Mouse (Mus musculus) embryonic facial prominence, embryonic 11.5 days (tissue): ENCODE data around the gene Ncoa1. TPM values are rescaled to one million over a fixed set of nuclear protein-coding genes. Genes with fewer than 3 reads are reported as not detected.

Experiments
- ATAC-seq: fragments of 200-750 bp; cut with Nextera tagmentation; replicated peaks from 2 replicates; pipeline ENCODE4 v1.8.0; 2017; ENCODE audit warnings: low read depth; ENCODE audit not compliant: insufficient number of reproducible peaks, low FRiP score, low TSS enrichment
- DNase-seq: peaks from one replicate; pipeline ENCODE4 v3.0.0-alpha.2; 2015; ENCODE audit warnings: low spot score
- H3K27ac ChIP-seq: fragments of 300-500 bp; sonication (generic); replicated peaks from 2 replicates; pipeline ENCODE4 v1.5.1; 2014; ENCODE audit warnings: mild to moderate bottlenecking, low read depth, low read length, control low read depth
- H3K27me3 ChIP-seq: fragments of 300-500 bp; sonication (generic); 2 replicates; pipeline ENCODE4 v1.6.1; 2014; ENCODE audit warnings: mild to moderate bottlenecking, low read length, moderate library complexity, mixed read lengths; ENCODE audit not compliant: control insufficient read depth, insufficient read depth
- H3K36me3 ChIP-seq: fragments of 300-500 bp; sonication (generic); replicated peaks from 2 replicates; pipeline ENCODE4 v1.6.1; 2014; ENCODE audit warnings: low read depth, mild to moderate bottlenecking, low read length, moderate library complexity, mixed read lengths; ENCODE audit not compliant: control insufficient read depth, insufficient read depth
- H3K4me1 ChIP-seq: fragments of 300-500 bp; sonication (generic); 2 replicates; pipeline ENCODE4 v1.6.1; 2014; ENCODE audit warnings: low read length, mixed read lengths; ENCODE audit not compliant: control insufficient read depth, insufficient read depth
- H3K4me2 ChIP-seq: fragments of 300-500 bp; sonication (generic); 2 replicates; pipeline ENCODE4 v1.6.1; 2014; ENCODE audit warnings: low read depth, mild to moderate bottlenecking, control low read depth, low read length, moderate library complexity
- H3K4me3 ChIP-seq: fragments of 300-500 bp; sonication (generic); 2 replicates; pipeline ENCODE4 v1.5.1; 2014; ENCODE audit warnings: low read depth, low read length, control low read depth
- H3K9ac ChIP-seq: fragments of 300-500 bp; sonication (generic); replicated peaks from 2 replicates; pipeline ENCODE4 v1.6.1; 2014; ENCODE audit warnings: mild to moderate bottlenecking, control low read depth, low read length
- H3K9me3 ChIP-seq: fragments of 300-500 bp; sonication (generic); replicated peaks from 2 replicates; pipeline ENCODE4 v1.6.1; 2016; ENCODE audit warnings: mild to moderate bottlenecking, low read length, inconsistent platforms, mixed read lengths; ENCODE audit not compliant: control insufficient read depth
- WGBS: fragments of 180-500 bp; shearing (Covaris S2); extraction: QIAGEN DNeasy Blood & Tissue Kit; methylation state at CpG from one replicate; pipeline ENCODE4 v1.1.7; 2014; 5-methylcytosine and 5-hydroxymethylcytosine counted together
- polyA plus RNA-seq: library from polyadenylated mRNA; unstranded; fragments of >200 nt; fragmentation: Nextera tagmentation; extraction: Ambion mirVana; gene quantifications from 2 replicates; pipeline ENCODE4 v1.2.1, GENCODE M21; 2014

The Ncoa1 gene
- polyA plus RNA-seq, 1 experiment from 2014 or later, result 7.8 TPM

DNA sequence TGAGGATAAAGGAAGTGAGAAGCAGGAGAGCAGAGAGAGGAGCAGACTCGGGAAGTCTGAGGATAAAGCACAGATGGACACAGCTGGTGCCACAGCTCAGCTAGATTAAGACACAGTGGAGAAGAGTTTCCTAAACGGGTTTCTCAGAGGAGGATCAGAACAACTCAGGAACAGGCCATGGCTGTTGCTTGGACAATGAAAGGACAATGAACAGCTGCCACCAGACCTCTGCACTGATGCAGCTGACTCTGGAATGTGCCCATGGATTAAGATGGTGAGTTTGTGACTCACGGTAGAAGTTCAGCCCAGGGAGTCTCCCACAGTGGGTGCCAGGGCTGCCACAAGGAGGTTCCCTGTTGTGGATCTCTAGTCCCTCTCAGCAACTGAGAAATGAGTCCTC is 191.8 kb downstream of the Ncoa1 start:
- H3K4me3 ChIP-seq, result no peak overlapping the region
- no peaks in the 10 kb centered on the region for H3K36me3 ChIP-seq
- H3K4me2 ChIP-seq, result no peak overlapping the region
- no peak overlapping the region for H3K9ac ChIP-seq
- H3K4me1 ChIP-seq, result no peaks in the 10 kb centered on the region
- H3K27me3 ChIP-seq, result no peaks in the 10 kb centered on the region
- 53% methylated on average over 3 of the region's 3 CpGs for WGBS
- no peak overlapping the region for H3K27ac ChIP-seq
- DNase-seq (no peak), ATAC-seq (no peak)
- no peaks in the 10 kb centered on the region for H3K9me3 ChIP-seq

DNA sequence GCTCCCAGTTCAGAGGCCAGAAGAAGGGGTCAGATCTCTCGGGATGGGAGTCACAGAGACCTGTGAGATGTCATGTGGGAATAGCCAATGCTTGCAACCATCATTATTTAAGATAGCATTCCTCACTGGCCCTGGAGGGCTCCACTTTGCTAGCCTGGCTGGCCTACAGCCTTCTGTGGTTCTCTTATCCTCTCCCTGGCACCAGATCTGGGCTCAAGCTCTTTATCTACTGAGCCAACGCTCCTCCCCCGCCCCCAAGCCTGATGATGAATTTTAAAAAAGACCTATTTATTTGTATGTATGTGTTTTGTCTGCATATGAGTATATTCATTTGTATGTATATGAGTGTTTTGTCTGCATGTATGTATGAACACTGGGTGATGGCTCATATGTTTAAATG is 197.1 kb downstream of the Ncoa1 start:
- Histone ChIP-seq H3K36me3 (no peaks in the 10 kb centered on the region), H3K4me2 (no peak overlapping the region), H3K4me3 (no peak overlapping the region), H3K4me1 (no peaks in the 10 kb centered on the region), H3K27ac (no peak overlapping the region), H3K9me3 (no peaks in the 10 kb centered on the region), H3K9ac (no peak overlapping the region), H3K27me3 (no peaks in the 10 kb centered on the region)
- no peak for DNase-seq
- no peak for ATAC-seq
- WGBS, result 91% methylated on average over 3 of the region's 3 CpGs

DNA sequence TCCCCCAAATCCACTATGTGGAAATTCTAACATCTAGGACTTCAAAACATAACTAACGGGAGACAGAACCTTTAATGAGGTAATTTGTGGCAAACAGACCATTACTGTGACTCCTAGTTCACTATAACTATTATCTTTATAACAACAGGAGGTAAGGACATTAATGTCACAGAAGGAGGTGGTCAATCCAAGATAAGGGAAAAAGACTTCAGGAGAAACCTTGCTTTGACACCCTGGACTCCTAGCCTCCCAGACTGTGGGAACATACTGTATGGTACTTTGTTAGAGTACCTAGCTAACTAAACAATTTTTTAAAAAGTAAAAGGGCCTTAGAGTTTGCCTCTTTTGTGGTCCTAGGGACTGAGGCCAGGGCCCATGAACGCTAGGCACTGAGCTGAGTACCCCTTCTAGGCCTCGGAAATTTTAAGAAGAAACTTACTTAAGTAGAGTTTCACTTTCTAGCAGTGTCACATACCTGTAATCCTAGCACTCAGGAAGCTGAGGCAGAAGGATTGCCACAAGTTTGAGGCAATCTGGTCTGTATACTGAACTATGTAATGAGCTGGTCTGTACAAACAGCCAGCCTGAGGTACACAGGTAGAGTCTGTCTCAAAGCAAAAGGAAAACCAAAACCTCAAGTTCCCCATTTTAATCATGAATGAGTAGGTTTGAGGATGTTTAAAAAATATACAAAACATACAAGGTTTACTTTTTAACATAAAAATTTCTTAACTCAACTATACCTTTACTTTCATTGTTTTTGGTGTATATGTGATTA is 197.8 kb downstream of the Ncoa1 start:
- no peak overlapping the region for H3K27ac ChIP-seq
- H3K4me2 ChIP-seq, result no peak overlapping the region
- no peaks in the 10 kb centered on the region for H3K36me3 ChIP-seq
- H3K27me3 ChIP-seq, result no peaks in the 10 kb centered on the region
- H3K9me3 ChIP-seq, result no peaks in the 10 kb centered on the region
- 84% methylated on average over 3 of the region's 3 CpGs for WGBS
- no peak overlapping the region for H3K9ac ChIP-seq
- ATAC-seq (no peak), DNase-seq (no peak)
- H3K4me3 ChIP-seq, result no peak overlapping the region
- no peaks in the 10 kb centered on the region for H3K4me1 ChIP-seq

DNA sequence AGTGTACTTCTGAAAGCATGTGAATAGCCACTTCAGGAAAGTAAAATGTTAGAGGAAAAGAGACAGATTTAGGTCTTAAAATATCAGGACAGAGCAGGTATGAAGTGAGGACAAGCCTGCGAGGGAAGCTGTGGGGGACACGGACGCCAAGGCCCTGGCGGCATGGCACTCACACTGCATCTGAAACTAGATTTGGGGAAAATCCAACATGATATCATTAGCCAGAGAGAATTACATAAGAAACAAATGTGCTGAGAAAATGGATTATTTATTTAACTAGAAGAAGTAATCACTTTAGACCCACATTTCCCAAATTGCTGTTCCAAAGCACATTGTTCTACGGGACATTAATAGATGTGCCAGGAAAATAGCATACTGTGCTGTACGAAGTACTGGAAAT is 205.9 kb downstream of the Ncoa1 start:
- WGBS, result 91% methylated on average over 6 of the region's 6 CpGs
- ATAC-seq (no peak), DNase-seq (no peak)
- no peak overlapping the region for H3K4me3 ChIP-seq
- no peak overlapping the region for H3K4me2 ChIP-seq
- H3K27ac ChIP-seq, result no peak overlapping the region
- H3K27me3 ChIP-seq, result no peaks in the 10 kb centered on the region
- H3K36me3 ChIP-seq, result no peaks in the 10 kb centered on the region
- no peaks in the 10 kb centered on the region for H3K9me3 ChIP-seq
- no peaks in the 10 kb centered on the region for H3K4me1 ChIP-seq
- H3K9ac ChIP-seq, result no peak overlapping the region

DNA sequence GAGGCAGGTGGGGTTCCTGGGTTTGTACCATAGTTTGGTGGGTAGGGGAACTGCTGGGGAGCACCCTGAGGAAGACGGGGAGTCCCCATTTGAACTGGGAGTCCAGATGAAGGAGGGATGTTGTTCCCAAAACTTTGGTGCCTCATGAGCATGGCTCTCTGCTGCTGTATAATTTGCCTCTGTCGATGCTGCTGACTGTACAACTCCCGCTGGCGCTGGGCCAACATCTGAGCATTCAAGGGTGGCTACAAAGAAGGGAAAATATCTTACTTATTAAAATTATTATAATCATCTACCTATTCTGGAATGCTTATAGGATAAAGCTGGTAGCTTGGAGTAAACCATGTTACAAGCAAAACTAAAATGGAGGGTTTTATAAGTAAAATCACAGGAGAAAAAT is 209.2 kb downstream of the Ncoa1 start:
- WGBS, result 95% methylated on average over 4 of the region's 4 CpGs

DNA sequence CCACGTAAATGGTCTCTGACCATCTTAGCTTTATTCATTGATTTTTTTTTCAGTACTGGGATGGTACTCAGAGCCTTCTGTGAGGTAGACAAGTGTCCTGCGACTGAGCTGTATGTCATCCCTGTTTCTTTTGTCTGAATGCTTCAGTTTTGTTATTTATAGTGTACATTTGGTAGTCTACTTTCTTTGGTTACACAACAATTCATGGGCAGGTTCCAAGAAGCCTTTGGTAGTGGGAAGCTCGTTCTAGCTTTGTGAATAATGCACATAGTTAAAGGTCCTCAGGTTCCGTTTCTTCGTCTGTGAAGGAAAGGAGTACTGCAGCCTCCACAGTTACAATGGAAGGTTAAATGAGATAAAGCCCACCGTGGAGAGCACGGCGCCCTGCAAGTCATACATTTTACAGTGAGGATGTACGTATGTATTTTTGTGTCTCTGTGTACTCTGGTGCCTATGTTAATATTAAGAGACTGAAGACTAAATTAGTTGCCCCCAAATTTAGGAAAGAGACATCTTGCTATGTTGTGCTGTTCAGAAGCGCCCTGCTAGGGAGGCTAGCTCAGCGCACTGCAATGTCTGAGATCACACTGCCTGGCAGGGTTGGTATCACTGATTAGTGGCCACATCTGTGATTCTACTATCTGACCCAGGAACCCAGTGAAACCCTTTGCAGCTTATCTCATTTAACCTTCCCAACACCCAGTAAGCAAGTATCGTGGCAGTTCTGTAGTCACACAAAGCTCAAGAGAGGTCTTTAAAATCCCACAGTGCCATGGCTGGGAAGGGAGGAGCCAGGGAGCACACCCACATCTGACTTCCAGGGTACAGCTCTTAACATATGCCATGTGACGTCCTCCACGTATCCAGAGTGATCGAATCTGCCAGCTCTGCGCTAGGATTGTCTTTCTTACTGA is 224.0 kb downstream of the Ncoa1 start:
- H3K9ac ChIP-seq, result no peak overlapping the region
- H3K4me1 ChIP-seq, result no peaks in the 10 kb centered on the region
- 90% methylated on average over 16 of the region's 16 CpGs for WGBS
- no peaks in the 10 kb centered on the region for H3K9me3 ChIP-seq
- DNase-seq (no peak), ATAC-seq (no peak)
- no peaks in the 10 kb centered on the region for H3K27me3 ChIP-seq
- no peak overlapping the region for H3K27ac ChIP-seq
- no peaks in the 10 kb centered on the region for H3K36me3 ChIP-seq
- no peak overlapping the region for H3K4me3 ChIP-seq
- no peak overlapping the region for H3K4me2 ChIP-seq

More for the DNA sequence above, 209.2 kb downstream of the Ncoa1 start:
- Histone ChIP-seq H3K27me3 (no peaks in the 10 kb centered on the region), H3K9ac (no peak overlapping the region), H3K27ac (no peak overlapping the region), H3K9me3 (no peaks in the 10 kb centered on the region), H3K4me3 (no peak overlapping the region), H3K36me3 (no peaks in the 10 kb centered on the region), H3K4me2 (no peak overlapping the region), H3K4me1 (no peaks in the 10 kb centered on the region)
- DNase-seq (no peak), ATAC-seq (no peak)

DNA sequence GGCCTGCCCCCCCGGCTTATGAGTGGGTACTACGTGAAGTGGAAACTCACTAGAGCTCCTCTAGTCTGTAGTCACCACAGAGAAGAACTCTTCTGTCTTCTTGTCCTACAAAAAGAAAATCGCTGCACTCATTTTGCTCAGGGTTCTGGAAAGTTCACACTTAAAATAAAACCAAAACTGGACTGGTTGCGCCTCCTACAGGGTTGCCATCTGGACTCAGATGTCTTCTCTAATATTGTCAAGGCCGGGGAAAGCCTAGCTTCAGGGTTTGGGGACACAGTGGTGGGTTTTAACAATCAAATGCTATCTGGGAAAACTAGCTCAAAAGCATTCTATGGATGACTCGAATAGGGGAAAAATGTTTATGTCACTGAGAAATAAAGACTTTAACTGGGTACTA is 227.2 kb downstream of the Ncoa1 start:
- no peak overlapping the region for H3K4me2 ChIP-seq
- no peak for ATAC-seq
- WGBS, result 85% methylated on average over 6 of the region's 6 CpGs

DNA sequence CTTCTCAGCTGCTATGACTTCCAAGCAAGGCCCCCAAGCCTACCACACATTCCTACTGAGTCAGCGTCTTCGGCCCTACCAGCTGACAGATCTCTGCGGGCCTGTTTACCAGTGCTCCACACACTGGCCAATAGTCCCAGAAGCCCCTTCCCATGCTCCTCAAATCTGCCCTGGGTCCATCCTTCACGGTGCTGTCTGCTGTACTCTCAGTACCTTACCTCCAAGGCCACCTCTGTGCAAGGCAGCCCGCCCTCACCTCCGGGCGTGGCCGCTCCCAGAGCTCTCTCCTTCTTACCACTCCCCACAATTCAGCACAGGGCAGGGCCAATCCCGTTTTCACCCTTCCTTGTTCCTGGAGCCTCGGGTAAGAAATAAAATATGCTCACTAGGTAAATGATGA is 231.2 kb downstream of the Ncoa1 start:
- Histone ChIP-seq H3K27ac (no peak overlapping the region), H3K4me1 (no peaks in the 10 kb centered on the region), H3K27me3 (no peaks in the 10 kb centered on the region), H3K36me3 (no peaks in the 10 kb centered on the region), H3K4me2 (no peak overlapping the region), H3K4me3 (no peak overlapping the region), H3K9me3 (no peaks in the 10 kb centered on the region), H3K9ac (no peak overlapping the region)
- DNase-seq (no peak), ATAC-seq (no peak)
- 81% methylated on average over 10 of the region's 10 CpGs for WGBS

More for the DNA sequence above, 227.2 kb downstream of the Ncoa1 start:
- DNase-seq, result no peak
- Histone ChIP-seq H3K27ac (no peak overlapping the region), H3K36me3 (no peaks in the 10 kb centered on the region), H3K27me3 (no peaks in the 10 kb centered on the region), H3K9me3 (no peaks in the 10 kb centered on the region), H3K4me3 (no peak overlapping the region), H3K4me1 (no peaks in the 10 kb centered on the region), H3K9ac (no peak overlapping the region)
